Mouse (Mus musculus) liver, adult 2 months (tissue): ENCODE data around the gene Fcor. TPM values are rescaled to one million over a fixed set of nuclear protein-coding genes. Genes with fewer than 3 reads are reported as not detected.

ENCODE experiments used
- DNase-seq: peaks from one replicate; pipeline ENCODE4 v3.0.0-alpha.2; 2011; ENCODE audit warnings: low read depth, low spot score; ENCODE audit errors: extremely low read depth
- H3K27ac ChIP-seq: fragments of 200-500 bp; replicated peaks from 2 replicates; pipeline ENCODE4 v1.5.1; 2012; ENCODE audit warnings: low read depth, mild to moderate bottlenecking, control low read depth, inconsistent platforms, low read length; ENCODE audit not compliant: insufficient read depth
- H3K27me3 ChIP-seq: fragments of 200-500 bp; 2 replicates; pipeline ENCODE4 v1.6.1; 2012; ENCODE audit warnings: mild to moderate bottlenecking, moderate library complexity, low read length, inconsistent platforms; ENCODE audit not compliant: control insufficient read depth, insufficient read depth
- H3K36me3 ChIP-seq: fragments of 200-500 bp; 2 replicates; pipeline ENCODE4 v1.6.1; 2012; ENCODE audit warnings: low read length, inconsistent platforms; ENCODE audit not compliant: control insufficient read depth, insufficient read depth
- H3K4me1 ChIP-seq: fragments of 200-500 bp; 2 replicates; pipeline ENCODE4 v1.6.1; 2011; ENCODE audit warnings: low read length; ENCODE audit not compliant: control insufficient read depth, insufficient read depth
- H3K4me3 ChIP-seq: fragments of 200-500 bp; 2 replicates; pipeline ENCODE4 v1.5.1; 2011; ENCODE audit warnings: low read depth, mild to moderate bottlenecking, control low read depth, low read length, moderate library complexity; ENCODE audit not compliant: insufficient read depth
- H3K79me2 ChIP-seq: fragments of 200-500 bp; 2 replicates; pipeline ENCODE4 v1.6.1; 2012; ENCODE audit warnings: inconsistent platforms, mild to moderate bottlenecking, low read length, moderate library complexity; ENCODE audit not compliant: control insufficient read depth, insufficient read depth
- H3K9ac ChIP-seq: fragments of 200-500 bp; 2 replicates; pipeline ENCODE4 v1.6.1; 2012; ENCODE audit warnings: low read depth, mild to moderate bottlenecking, control low read depth, inconsistent platforms, low read length
- CTCF ChIP-seq: fragments of 200-500 bp; IDR thresholded peaks from 2 replicates; pipeline ENCODE4 v1.5.1; 2011; ENCODE audit warnings: low read depth, low read length, control low read depth
- POLR2A ChIP-seq: fragments of 200-500 bp; IDR thresholded peaks from 2 replicates; pipeline ENCODE4 v1.6.1; 2011; ENCODE audit warnings: low read length, control low read depth; ENCODE audit not compliant: insufficient read depth; ENCODE audit errors: extremely low read depth
- WGBS: fragments of 180-500 bp; shearing (Covaris S2); methylation state at CpG from one replicate; pipeline ENCODE4 v1.1.7; 2018; 5-methylcytosine and 5-hydroxymethylcytosine counted together
- polyA plus RNA-seq: library from polyadenylated mRNA; depleted of rRNA; stranded (reverse); fragments of >200 nt; gene quantifications from 2 replicates; pipeline ENCODE4 v1.2.3, GENCODE M21; 2012; rRNA removed
- total RNA-seq: library from RNA; depleted of rRNA; stranded (reverse); fragments of >200 nt; gene quantifications from 2 replicates; pipeline ENCODE4 v1.2.3, GENCODE M21; 2014; rRNA removed

Gene Fcor
- total and polyA plus RNA-seq, 2 experiments, result 1.9 to 5.7 TPM

- no peak for DNase-seq
- H3K9ac ChIP-seq, result no peak overlapping the region
- peaks cover 3% of the 10 kb centered on the region; the same call in 1 of the 2 replicates for H3K36me3 ChIP-seq
- H3K27me3 ChIP-seq, result no peaks in the 10 kb centered on the region
- H3K79me2 ChIP-seq, result peaks cover 4% of the 10 kb centered on the region; the same call in 1 of the 2 replicates
- H3K4me3 ChIP-seq, result no peak overlapping the region
- H3K27ac ChIP-seq, result no peak overlapping the region
- 58% methylated on average over 8 of the region's 8 CpGs for WGBS
- no peaks in the 10 kb centered on the region; the same call in 1 of the 2 replicates for H3K4me1 ChIP-seq
- no peak for TF ChIP-seq CTCF
- no peak for TF ChIP-seq POLR2A
These were observed 50.0 kb downstream of the Fcor start for GRCm38 (mm10) chr8:3622119-3622518.

- under 1% methylated on average over 37 of the region's 37 CpGs for WGBS
- Histone ChIP-seq H3K4me3 (peak within 1 kb of the TSS; percentile 71), H3K36me3 (peaks cover 8% of the 10 kb centered on the region), H3K27me3 (no peaks in the 10 kb centered on the region), H3K4me1 (no peaks in the 10 kb centered on the region; the same call in 1 of the 2 replicates), H3K9ac (peak within 1 kb of the TSS; percentile 70), H3K27ac (no peak within 1 kb of the TSS), H3K79me2 (peaks cover 4% of the 10 kb centered on the region; the same call in 1 of the 2 replicates)
- no peak for TF ChIP-seq CTCF
- TF ChIP-seq POLR2A, result peak; percentile 69; the same call in 1 of the 2 replicates
- DNase-seq, result peak; percentile 98
These were observed 50.8 kb downstream of the Fcor start, which contains the start of the genes Xab2 and Pet100 for GRCm38 (mm10) chr8:3621199-3621970. Gene Xab2, minus strand, starts transcription at chr8:3621316. Gene Pet100, plus strand, starts transcription at chr8:3621548.

Other genes starting within 250 kb of the Fcor start
- 23.0 and 27.8 TPM in 2 replicates for gene Pex11g, start 204.7 kb downstream of the Fcor start, total RNA-seq
- gene Pex11g, start 204.7 kb downstream of the Fcor start, polyA plus RNA-seq, result 51.2 and 52.4 TPM in 2 replicates
- 0.07 TPM in 1 of 2 replicates, not detected in the other for gene Tex45, start 201.5 kb downstream of the Fcor start, total RNA-seq
- 0.28 TPM in 1 of 2 replicates, not detected in the other for gene Tex45, start 201.5 kb downstream of the Fcor start, polyA plus RNA-seq
- gene Zfp358, start 179.2 kb downstream of the Fcor start, total RNA-seq, result 2.7 and 4.4 TPM in 2 replicates
- 20.8 and 25.9 TPM in 2 replicates for gene Zfp358, start 179.2 kb downstream of the Fcor start, polyA plus RNA-seq
- 38.1 and 44.2 TPM in 2 replicates for gene Mcoln1, start 171.9 kb downstream of the Fcor start, total RNA-seq
- gene Mcoln1, start 171.9 kb downstream of the Fcor start, polyA plus RNA-seq, result 210 and 227 TPM in 2 replicates
- 14.4 and 15.9 TPM in 2 replicates for gene Pnpla6, start 157.0 kb downstream of the Fcor start, total RNA-seq
- 25.8 and 36.5 TPM in 2 replicates for gene Pnpla6, start 157.0 kb downstream of the Fcor start, polyA plus RNA-seq
- gene C330021F23Rik, start 104.4 kb downstream of the Fcor start, total RNA-seq, result 5.9 and 7.4 TPM in 2 replicates
- gene C330021F23Rik, start 104.4 kb downstream of the Fcor start, polyA plus RNA-seq, result 9.0 and 10.0 TPM in 2 replicates
- gene Camsap3, start 85.1 kb downstream of the Fcor start, total RNA-seq, result 4.1 and 6.5 TPM in 2 replicates
- 12.8 and 19.6 TPM in 2 replicates for gene Camsap3, start 85.1 kb downstream of the Fcor start, polyA plus RNA-seq
- gene Xab2, start 51.0 kb downstream of the Fcor start, total RNA-seq, result 14.9 and 15.2 TPM in 2 replicates
- 21.1 and 26.8 TPM in 2 replicates for gene Xab2, start 51.0 kb downstream of the Fcor start, polyA plus RNA-seq
- gene Pet100, start 50.8 kb downstream of the Fcor start, total RNA-seq, result 26.1 and 28.1 TPM in 2 replicates
- 12.2 and 12.8 TPM in 2 replicates for gene Pet100, start 50.8 kb downstream of the Fcor start, polyA plus RNA-seq
- not detected in 2 replicates for gene Pcp2, start 46.8 kb downstream of the Fcor start, total RNA-seq
- not detected in 2 replicates for gene Pcp2, start 46.8 kb downstream of the Fcor start, polyA plus RNA-seq
- 33.6 and 37.5 TPM in 2 replicates for gene Stxbp2, start 41.4 kb downstream of the Fcor start, total RNA-seq
- 54.0 and 78.2 TPM in 2 replicates for gene Stxbp2, start 41.4 kb downstream of the Fcor start, polyA plus RNA-seq
- gene Retn, start 16.6 kb downstream of the Fcor start, total RNA-seq, result 0.09 and 0.54 TPM in 2 replicates
- not detected in 2 replicates for gene Retn, start 16.6 kb downstream of the Fcor start, polyA plus RNA-seq
- gene Mcemp1, start 6.6 kb downstream of the Fcor start, total RNA-seq, result 0.28 TPM in 1 of 2 replicates, not detected in the other
- 0.11 TPM in 1 of 2 replicates, not detected in the other for gene Mcemp1, start 6.6 kb downstream of the Fcor start, polyA plus RNA-seq
- gene Trappc5, start 3.9 kb upstream of the Fcor start, total RNA-seq, result 15.3 and 18.3 TPM in 2 replicates
- gene Trappc5, start 3.9 kb upstream of the Fcor start, polyA plus RNA-seq, result 22.5 and 25.0 TPM in 2 replicates
- 0.09 and 0.27 TPM in 2 replicates for gene Fcer2a, start 21.8 kb upstream of the Fcor start, total RNA-seq
- gene Fcer2a, start 21.8 kb upstream of the Fcor start, polyA plus RNA-seq, result 0.49 and 0.51 TPM in 2 replicates
- gene Clec4g, start 48.3 kb upstream of the Fcor start, total RNA-seq, result 100 and 133 TPM in 2 replicates
- gene Clec4g, start 48.3 kb upstream of the Fcor start, polyA plus RNA-seq, result 48.9 and 57.7 TPM in 2 replicates
- gene Cd209a, start 76.6 kb upstream of the Fcor start, total RNA-seq, result 0.09 and 0.40 TPM in 2 replicates
- gene Cd209a, start 76.6 kb upstream of the Fcor start, polyA plus RNA-seq, result 0.28 and 0.41 TPM in 2 replicates
- not detected in 2 replicates for gene Cd209e, start 181.9 kb upstream of the Fcor start, total RNA-seq
- not detected in 2 replicates for gene Cd209e, start 181.9 kb upstream of the Fcor start, polyA plus RNA-seq
- gene Cd209d, start 206.2 kb upstream of the Fcor start, total RNA-seq, result not detected in 2 replicates
- not detected in 2 replicates for gene Cd209d, start 206.2 kb upstream of the Fcor start, polyA plus RNA-seq